Mouse (Mus musculus): Measurements from ENCODE around the gene Cdh16.

- no peak for TF ChIP-seq CTCF (IDR thresholded peaks at IDR 0.05)
- no peak for TF ChIP-seq EP300 (IDR thresholded peaks at IDR 0.05)
Observed at GRCm38 (mm10) chr8:104555191-104555590, 69.0 kb downstream of the Cdh16 start.

Measured in lung, postnatal 0 days (tissue).